Mouse (Mus musculus): Measurements from ENCODE around the gene Atox1. TPM values are rescaled to one million over a fixed set of nuclear protein-coding genes. Genes with fewer than 3 reads are reported as not detected.

Atox1 gene
- polyA plus RNA-seq (2015; fragmentation: Nextera tagmentation; extraction: Ambion mirVana), result 386 and 443 TPM in 2 replicates

DNA sequence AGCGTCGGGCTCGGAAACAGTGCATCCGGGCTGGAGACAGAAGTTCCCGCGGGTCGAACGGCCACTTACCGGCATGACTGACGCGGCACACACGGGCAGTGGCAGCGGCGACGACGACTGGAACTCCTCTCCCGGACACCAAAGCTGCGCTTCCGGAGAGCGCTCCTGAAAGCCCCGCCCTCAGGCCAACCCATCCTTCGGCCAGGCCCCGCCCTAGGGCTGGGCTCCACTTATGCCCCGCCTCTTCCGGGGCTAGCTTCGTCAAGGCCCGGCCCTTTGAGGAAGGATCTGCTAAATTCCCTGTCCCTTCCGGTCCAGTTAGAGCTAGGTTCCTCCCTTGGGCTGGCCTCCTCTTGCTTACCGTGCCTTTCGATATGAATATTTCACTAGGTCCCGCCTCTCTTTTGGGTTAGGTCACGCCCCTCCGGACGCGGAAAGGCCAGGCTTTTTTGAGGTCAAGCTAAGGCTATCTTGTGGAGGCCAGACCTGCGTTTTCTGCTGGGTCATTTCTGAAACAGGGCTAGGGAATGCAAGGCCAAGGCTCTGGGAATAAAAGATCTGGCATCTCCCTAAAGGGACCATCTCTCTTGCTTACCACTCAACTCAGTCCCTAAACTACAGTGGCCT lies at the start of gene Atox1:
Gene Atox1, minus strand, starts transcription at position 221 of the 627 bp plus-strand sequence.
- peaks cover 5% of the 10 kb centered on the region; the same call in 1 of the 2 replicates for H3K36me3 ChIP-seq
- WGBS, result under 1% methylated on average over 36 of the region's 36 CpGs
- H3K4me3 ChIP-seq, result peak within 1 kb of the TSS; percentile 81
- no peaks in the 10 kb centered on the region for H3K9me3 ChIP-seq
- H3K9ac ChIP-seq, result peak within 1 kb of the TSS; percentile 78
- H3K4me1 ChIP-seq, result peaks cover 30% of the 10 kb centered on the region
- H3K27me3 ChIP-seq, result no peaks in the 10 kb centered on the region
- H3K27ac ChIP-seq, result peak within 1 kb of the TSS; percentile 81
- peak within 1 kb of the TSS; percentile 77 for H3K4me2 ChIP-seq
- ATAC-seq (ENCODE audit: insufficient number of reproducible peaks, insufficient read depth, low FRiP score, low TSS enrichment, low read depth), result peak; percentile 91

- H3K4me1 ChIP-seq, result no peaks in the 10 kb centered on the region
- no peak overlapping the region for H3K4me3 ChIP-seq
- no peak overlapping the region for H3K4me2 ChIP-seq
- no peak for ATAC-seq (ENCODE audit: insufficient number of reproducible peaks, insufficient read depth, low FRiP score, low TSS enrichment, low read depth)
- peaks cover 31% of the 10 kb centered on the region for H3K36me3 ChIP-seq
- no peak overlapping the region for H3K9ac ChIP-seq
- no peak overlapping the region for H3K27ac ChIP-seq
- no peaks in the 10 kb centered on the region for H3K27me3 ChIP-seq
- WGBS, result 83% methylated on average over 3 of the region's 3 CpGs
- no peaks in the 10 kb centered on the region for H3K9me3 ChIP-seq
Observed at GRCm38 (mm10) chr11:55505485-55505884, 44.4 kb upstream of the Atox1 start.

GRCm38 (mm10) chr11:55502886-55503285 lies 41.8 kb upstream of the Atox1 start:
- Histone ChIP-seq H3K4me1 (no peaks in the 10 kb centered on the region), H3K4me3 (no peak overlapping the region), H3K9ac (no peak overlapping the region), H3K27me3 (no peaks in the 10 kb centered on the region), H3K9me3 (no peaks in the 10 kb centered on the region), H3K36me3 (peaks cover 54% of the 10 kb centered on the region), H3K4me2 (no peak overlapping the region), H3K27ac (no peak overlapping the region)
- no peak for ATAC-seq (ENCODE audit: insufficient number of reproducible peaks, insufficient read depth, low FRiP score, low TSS enrichment, low read depth)
- 72% methylated on average over 5 of the region's 5 CpGs for WGBS

GRCm38 (mm10) chr11:55501955-55502531 lies 41.0 kb upstream of the Atox1 start:
- 81% methylated on average over 8 of the region's 8 CpGs for WGBS
- Histone ChIP-seq H3K9ac (no peak overlapping the region), H3K4me2 (no peak overlapping the region), H3K27ac (0 out of 2 replicates have a peak overlapping the region, but pooled peaks have one; percentile 11), H3K9me3 (no peaks in the 10 kb centered on the region), H3K27me3 (no peaks in the 10 kb centered on the region), H3K36me3 (peaks cover 63% of the 10 kb centered on the region), H3K4me3 (no peak overlapping the region), H3K4me1 (no peaks in the 10 kb centered on the region)
- ATAC-seq (ENCODE audit: insufficient number of reproducible peaks, insufficient read depth, low FRiP score, low TSS enrichment, low read depth), result no peak

GRCm38 (mm10) chr11:55497885-55498284 lies 36.8 kb upstream of the Atox1 start:
- Histone ChIP-seq H3K27me3 (no peaks in the 10 kb centered on the region), H3K4me2 (no peak overlapping the region), H3K9ac (no peak overlapping the region), H3K9me3 (no peaks in the 10 kb centered on the region), H3K4me1 (no peaks in the 10 kb centered on the region), H3K36me3 (peaks cover 95% of the 10 kb centered on the region), H3K27ac (no peak overlapping the region), H3K4me3 (no peak overlapping the region)
- WGBS, result 65% methylated on average over 5 of the region's 5 CpGs
- ATAC-seq (ENCODE audit: insufficient number of reproducible peaks, insufficient read depth, low FRiP score, low TSS enrichment, low read depth), result no peak

- Histone ChIP-seq H3K27me3 (no peaks in the 10 kb centered on the region), H3K4me3 (no peak overlapping the region), H3K9ac (no peak overlapping the region), H3K27ac (no peak overlapping the region), H3K4me1 (no peaks in the 10 kb centered on the region), H3K9me3 (no peaks in the 10 kb centered on the region), H3K36me3 (peaks cover 95% of the 10 kb centered on the region), H3K4me2 (no peak overlapping the region)
- 91% methylated on average over 6 of the region's 6 CpGs for WGBS
- ATAC-seq (ENCODE audit: insufficient number of reproducible peaks, insufficient read depth, low FRiP score, low TSS enrichment, low read depth), result no peak
Observed at GRCm38 (mm10) chr11:55496158-55496557, 35.1 kb upstream of the Atox1 start.

GRCm38 (mm10) chr11:55485443-55485842 lies 24.4 kb upstream of the Atox1 start:
- H3K27ac ChIP-seq, result no peak overlapping the region
- no peaks in the 10 kb centered on the region for H3K27me3 ChIP-seq
- H3K36me3 ChIP-seq, result peaks cover 81% of the 10 kb centered on the region
- H3K9ac ChIP-seq, result no peak overlapping the region
- H3K4me2 ChIP-seq, result no peak overlapping the region
- H3K9me3 ChIP-seq, result no peaks in the 10 kb centered on the region
- peak; percentile 37; the same call in 1 of the 2 replicates for ATAC-seq (ENCODE audit: insufficient number of reproducible peaks, insufficient read depth, low FRiP score, low TSS enrichment, low read depth)
- no peak overlapping the region for H3K4me3 ChIP-seq
- 96% methylated on average over 7 of the region's 7 CpGs for WGBS
- H3K4me1 ChIP-seq, result no peaks in the 10 kb centered on the region

DNA sequence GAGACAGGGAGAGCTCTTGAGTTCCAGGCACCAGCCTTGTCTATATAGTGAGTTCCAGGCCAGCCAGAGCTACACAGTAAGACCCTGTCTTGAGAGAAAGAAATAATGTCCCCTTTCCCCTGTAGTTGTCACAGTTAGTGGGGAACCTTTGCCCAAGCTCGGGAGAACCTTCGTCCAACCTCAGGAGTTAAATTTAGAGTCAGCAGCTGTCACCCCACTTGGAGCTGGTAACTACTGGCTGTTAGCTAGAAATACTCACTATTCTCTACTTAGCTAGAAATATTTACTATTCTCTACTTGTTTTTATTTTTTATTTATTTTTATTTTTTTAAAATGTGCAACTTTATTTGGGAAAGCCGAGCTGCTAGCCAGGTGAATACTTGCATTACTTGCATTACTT lies 12.2 kb upstream of the Atox1 start:
- Histone ChIP-seq H3K36me3 (peaks cover 39% of the 10 kb centered on the region), H3K27me3 (no peaks in the 10 kb centered on the region), H3K9me3 (no peaks in the 10 kb centered on the region), H3K27ac (no peak overlapping the region), H3K4me2 (no peak overlapping the region), H3K4me3 (no peak overlapping the region), H3K9ac (no peak overlapping the region), H3K4me1 (peaks cover 25% of the 10 kb centered on the region)
- 91% methylated on average over 3 of the region's 3 CpGs for WGBS
- ATAC-seq (ENCODE audit: insufficient number of reproducible peaks, insufficient read depth, low FRiP score, low TSS enrichment, low read depth), result no peak

DNA sequence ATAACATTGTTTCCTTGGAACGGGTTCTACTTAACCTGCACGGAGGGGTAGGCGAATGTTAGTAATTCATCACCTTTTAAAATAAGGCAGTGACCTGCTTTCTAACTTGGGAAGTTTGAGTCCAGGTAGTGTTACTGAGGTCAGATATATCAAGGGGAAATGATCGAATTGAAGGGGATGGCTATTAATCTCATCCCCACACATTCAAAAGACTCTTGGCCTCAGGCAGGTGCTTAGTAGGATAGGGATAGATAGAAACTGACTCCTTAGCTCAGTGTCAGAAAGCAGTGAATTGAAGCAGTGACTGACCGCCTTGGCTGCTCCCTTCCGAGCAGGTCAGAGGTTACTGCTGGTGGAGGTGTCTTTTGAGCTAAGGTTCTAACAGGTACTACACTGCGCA lies 10.4 kb upstream of the Atox1 start:
- peak overlapping the region; percentile 79 for H3K4me2 ChIP-seq
- peaks cover 33% of the 10 kb centered on the region for H3K36me3 ChIP-seq
- 0 out of 2 replicates have a peak overlapping the region, but pooled peaks have one; percentile 99 for H3K9ac ChIP-seq
- ATAC-seq (ENCODE audit: insufficient number of reproducible peaks, insufficient read depth, low FRiP score, low TSS enrichment, low read depth), result no peak
- H3K27ac ChIP-seq, result no peak overlapping the region
- peak overlapping the region; percentile 95 for H3K4me3 ChIP-seq
- WGBS, result 92% methylated on average over 7 of the region's 7 CpGs
- H3K9me3 ChIP-seq, result no peaks in the 10 kb centered on the region
- no peaks in the 10 kb centered on the region for H3K27me3 ChIP-seq
- H3K4me1 ChIP-seq, result peaks cover 28% of the 10 kb centered on the region

DNA sequence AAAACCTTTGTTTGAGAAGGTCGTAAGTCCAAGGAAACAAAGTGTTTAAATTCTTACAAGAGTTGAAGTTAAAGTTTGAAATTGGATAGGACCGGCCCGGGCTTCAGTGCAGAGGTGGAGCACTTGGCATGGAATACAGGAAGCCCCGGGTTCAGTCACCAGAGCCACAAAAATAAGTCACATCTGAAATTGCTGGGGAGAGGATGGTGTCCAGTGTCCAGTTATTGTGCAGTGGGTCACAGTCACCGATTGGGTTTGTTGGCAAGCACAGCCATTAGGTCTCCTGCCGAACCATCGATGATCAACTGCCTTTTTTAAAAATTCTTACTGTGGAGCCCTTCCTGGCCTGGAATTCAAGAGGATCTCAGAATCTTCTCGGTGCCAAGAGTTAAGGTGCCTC lies 9.7 kb upstream of the Atox1 start:
- 43% methylated on average over 8 of the region's 8 CpGs for WGBS
- H3K4me1 ChIP-seq, result peaks cover 28% of the 10 kb centered on the region
- no peak overlapping the region for H3K27ac ChIP-seq
- peak overlapping the region; percentile 95 for H3K4me3 ChIP-seq
- H3K9me3 ChIP-seq, result no peaks in the 10 kb centered on the region
- ATAC-seq (ENCODE audit: insufficient number of reproducible peaks, insufficient read depth, low FRiP score, low TSS enrichment, low read depth), result no peak
- H3K9ac ChIP-seq, result peak overlapping the region; percentile 99
- H3K36me3 ChIP-seq, result peaks cover 33% of the 10 kb centered on the region
- H3K27me3 ChIP-seq, result no peaks in the 10 kb centered on the region
- H3K4me2 ChIP-seq, result peak overlapping the region; percentile 79

DNA sequence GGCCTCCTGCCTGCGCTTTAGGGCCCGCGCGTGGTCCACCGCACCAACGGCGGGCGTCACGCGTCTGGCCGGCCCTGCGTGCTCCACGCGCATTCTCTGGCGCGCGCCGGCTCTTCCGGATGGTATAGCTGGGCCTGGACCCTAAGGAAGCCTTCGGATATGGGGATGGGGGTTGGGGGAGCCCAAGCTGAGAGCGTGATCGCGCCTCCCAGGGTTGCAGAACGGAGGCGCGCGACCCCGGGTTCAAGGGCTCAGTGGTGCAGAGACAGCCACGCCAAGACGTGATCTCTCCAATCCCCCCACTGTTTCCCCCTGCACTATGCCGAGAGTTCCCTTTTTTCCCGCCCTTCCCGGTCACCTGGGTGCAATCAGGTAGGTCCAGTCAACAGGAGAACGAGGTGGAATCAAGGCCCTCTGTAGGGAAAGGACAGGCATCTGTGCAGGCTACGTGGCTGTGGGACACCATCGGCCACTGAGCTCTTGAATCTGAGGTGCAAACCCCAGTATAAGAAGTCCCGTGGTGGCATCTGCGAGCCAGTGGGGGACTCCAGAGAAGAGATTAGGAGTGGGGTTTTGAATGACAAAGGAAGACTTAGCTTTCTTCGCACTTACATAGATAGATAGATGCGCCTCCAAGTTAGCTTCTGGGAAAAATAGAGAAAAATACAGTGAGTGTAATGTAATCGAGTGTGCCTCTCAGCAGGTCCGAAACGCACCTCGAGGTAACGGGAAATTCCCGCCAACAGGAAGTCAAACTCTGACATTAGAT lies 9.1 kb upstream of the Atox1 start:
- Histone ChIP-seq H3K27ac (peak overlapping the region; percentile 89), H3K36me3 (peaks cover 33% of the 10 kb centered on the region), H3K9me3 (no peaks in the 10 kb centered on the region), H3K4me2 (peak overlapping the region; percentile 79), H3K9ac (peak overlapping the region; percentile 99), H3K4me1 (peaks cover 28% of the 10 kb centered on the region), H3K27me3 (no peaks in the 10 kb centered on the region), H3K4me3 (peak overlapping the region; percentile 95)
- under 1% methylated on average over 43 of the region's 46 CpGs for WGBS
- peak; percentile 11; the same call in 1 of the 2 replicates for ATAC-seq (ENCODE audit: insufficient number of reproducible peaks, insufficient read depth, low FRiP score, low TSS enrichment, low read depth)

All from embryonic facial prominence, embryonic 13.5 days (tissue).